Mouse (Mus musculus) ES-Bruce4 (cell line): ENCODE results near the gene Hist1h3g.

Experiments
- CTCF ChIP-seq: IDR thresholded peaks from one replicate; pipeline ENCODE4 v1.8.1; 2011; ENCODE audit warnings: low read depth, low read length
- EP300 ChIP-seq: IDR thresholded peaks from 2 replicates; pipeline ENCODE4 v1.6.1; 2011; ENCODE audit warnings: low read depth, low read length; ENCODE audit not compliant: insufficient read depth
- POLR2A ChIP-seq: IDR thresholded peaks from one replicate; pipeline ENCODE4 v1.8.1; 2011; ENCODE audit warnings: low read length; ENCODE audit not compliant: insufficient read depth

DNA sequence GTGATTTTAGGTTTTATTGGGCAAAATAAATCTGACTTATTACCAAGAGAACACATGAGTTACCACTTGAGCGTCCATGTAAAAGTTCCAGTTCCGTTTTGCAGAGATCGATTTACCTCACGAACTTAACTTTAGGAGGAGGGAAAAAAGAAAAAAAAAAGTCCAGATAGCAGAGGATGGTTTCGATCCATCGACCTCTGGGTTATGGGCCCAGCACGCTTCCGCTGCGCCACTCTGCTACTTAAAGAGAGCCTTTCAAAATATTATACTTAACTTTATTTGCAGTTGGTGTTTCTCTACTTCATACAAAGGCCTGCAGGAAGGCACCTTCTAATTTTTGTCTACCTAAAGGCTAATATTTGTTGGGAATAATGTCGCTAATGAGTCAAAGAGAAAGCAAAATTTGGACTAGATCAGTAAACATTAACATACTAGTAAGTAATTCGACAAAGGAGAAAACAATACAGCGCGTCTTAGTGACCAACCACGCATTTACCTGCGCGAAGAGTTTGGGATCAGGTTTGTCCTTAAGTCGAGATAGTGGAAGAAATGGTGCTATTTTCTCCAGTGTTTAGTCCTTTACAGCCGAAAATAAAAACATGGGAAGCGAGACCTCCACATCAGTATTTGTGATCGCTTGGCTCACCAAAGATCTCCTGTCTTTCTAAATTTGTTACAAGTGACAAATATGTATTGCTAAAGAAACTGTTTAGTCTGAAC is 4.9 kb upstream of the Hist1h3g start:
- no peak for TF ChIP-seq CTCF
- TF ChIP-seq EP300: no peak
- TF ChIP-seq POLR2A: no peak
